Mouse (Mus musculus) heart, embryonic 12.5 days (tissue): ENCODE data around the gene Commd2. TPM values are rescaled to one million over a fixed set of nuclear protein-coding genes. Genes with fewer than 3 reads are reported as not detected.
A peak's percentile ranks its signal among the peaks of the same experiment; 100 is the strongest.

ENCODE experiments used
- ATAC-seq: fragments of 200-750 bp; cut with Nextera tagmentation; 2 replicates; pipeline ENCODE4 v1.8.0; 2017; ENCODE audit warnings: moderate TSS enrichment, moderate library complexity; ENCODE audit not compliant: insufficient number of reproducible peaks, low FRiP score
- H3K27ac ChIP-seq: fragments of 300-500 bp; sonication (generic); 2 replicates; pipeline ENCODE4 v1.5.1; 2016; ENCODE audit warnings: mild to moderate bottlenecking, moderate library complexity; ENCODE audit not compliant: poor library complexity, severe bottlenecking
- H3K27me3 ChIP-seq: fragments of 300-500 bp; sonication (generic); replicated peaks from 2 replicates; pipeline ENCODE4 v1.6.1; 2016; ENCODE audit warnings: mild to moderate bottlenecking, moderate library complexity
- H3K36me3 ChIP-seq: fragments of 300-500 bp; sonication (generic); 2 replicates; pipeline ENCODE4 v1.6.1; 2016; ENCODE audit warnings: mild to moderate bottlenecking, moderate library complexity
- H3K4me1 ChIP-seq: fragments of 300-500 bp; sonication (generic); replicated peaks from 2 replicates; pipeline ENCODE4 v1.6.1; 2016; ENCODE audit warnings: mild to moderate bottlenecking
- H3K4me2 ChIP-seq: fragments of 300-500 bp; sonication (generic); 2 replicates; pipeline ENCODE4 v1.6.1; 2016; ENCODE audit warnings: mild to moderate bottlenecking, moderate library complexity
- H3K4me3 ChIP-seq: fragments of 300-500 bp; sonication (generic); 2 replicates; pipeline ENCODE4 v1.5.1; 2016; ENCODE audit warnings: mild to moderate bottlenecking
- H3K9ac ChIP-seq: fragments of 300-500 bp; sonication (generic); 2 replicates; pipeline ENCODE4 v1.6.1; 2016; ENCODE audit warnings: mild to moderate bottlenecking, moderate library complexity
- H3K9me3 ChIP-seq: fragments of 300-500 bp; sonication (generic); replicated peaks from 2 replicates; pipeline ENCODE4 v1.6.1; 2016; ENCODE audit warnings: mild to moderate bottlenecking, moderate library complexity
- WGBS: fragments of 180-500 bp; shearing (Covaris S2); methylation state at CpG from one replicate; pipeline ENCODE4 v1.1.7; 2016; 5-methylcytosine and 5-hydroxymethylcytosine counted together
- polyA plus RNA-seq: library from polyadenylated mRNA; unstranded; fragments of >200 nt; fragmentation: Nextera tagmentation; extraction: Ambion mirVana; gene quantifications from 2 replicates; pipeline ENCODE4 v1.2.1, GENCODE M21; 2016

The Commd2 gene
- polyA plus RNA-seq, 1 experiment from 2014 or later, result 50.6 TPM

- no peak for ATAC-seq
- Histone ChIP-seq H3K4me2 (no peak overlapping the region), H3K27ac (no peak overlapping the region), H3K4me3 (no peak overlapping the region), H3K36me3 (no peaks in the 10 kb centered on the region), H3K27me3 (no peaks in the 10 kb centered on the region), H3K4me1 (no peaks in the 10 kb centered on the region), H3K9ac (no peak overlapping the region), H3K9me3 (no peaks in the 10 kb centered on the region)
- 24% methylated on average over 6 of the region's 6 CpGs for WGBS
These were observed 12.2 kb upstream of the Commd2 start for GRCm38 (mm10) chr3:57663731-57664130.

- Histone ChIP-seq H3K9me3 (no peaks in the 10 kb centered on the region), H3K4me2 (no peak overlapping the region), H3K4me3 (no peak overlapping the region), H3K27me3 (no peaks in the 10 kb centered on the region), H3K4me1 (no peaks in the 10 kb centered on the region), H3K9ac (no peak overlapping the region), H3K27ac (no peak overlapping the region), H3K36me3 (no peaks in the 10 kb centered on the region)
- WGBS, result 49% methylated on average over 6 of the region's 6 CpGs
- no peak for ATAC-seq
These were observed 7.1 kb upstream of the Commd2 start for GRCm38 (mm10) chr3:57658608-57659007.

- Histone ChIP-seq H3K27me3 (no peaks in the 10 kb centered on the region), H3K4me3 (no peak overlapping the region), H3K4me2 (no peak overlapping the region), H3K4me1 (peaks cover 6% of the 10 kb centered on the region), H3K27ac (no peak overlapping the region), H3K36me3 (peaks cover 8% of the 10 kb centered on the region; the same call in 1 of the 2 replicates), H3K9ac (no peak overlapping the region), H3K9me3 (no peaks in the 10 kb centered on the region)
- WGBS, result 72% methylated on average over 3 of the region's 3 CpGs
- ATAC-seq, result no peak
These were observed 2.1 kb upstream of the Commd2 start for GRCm38 (mm10) chr3:57653646-57654045.

GRCm38 (mm10) chr3:57652485-57652884, 970 bp upstream of the Commd2 start:
- 84% methylated on average over 3 of the region's 3 CpGs for WGBS
- peaks cover 8% of the 10 kb centered on the region; the same call in 1 of the 2 replicates for H3K36me3 ChIP-seq
- no peak overlapping the region for H3K4me2 ChIP-seq
- peaks cover 6% of the 10 kb centered on the region for H3K4me1 ChIP-seq
- H3K9ac ChIP-seq, result no peak overlapping the region
- H3K9me3 ChIP-seq, result no peaks in the 10 kb centered on the region
- no peaks in the 10 kb centered on the region for H3K27me3 ChIP-seq
- H3K4me3 ChIP-seq, result no peak overlapping the region
- no peak for ATAC-seq
- H3K27ac ChIP-seq, result no peak overlapping the region

- Histone ChIP-seq H3K4me1 (peaks cover 6% of the 10 kb centered on the region), H3K9ac (peak overlapping the region; percentile 83), H3K9me3 (no peaks in the 10 kb centered on the region), H3K4me2 (peak overlapping the region; percentile 87), H3K27me3 (no peaks in the 10 kb centered on the region), H3K36me3 (peaks cover 8% of the 10 kb centered on the region), H3K4me3 (peak overlapping the region; percentile 69), H3K27ac (no peak overlapping the region)
- no peak for ATAC-seq
- 78% methylated on average over 3 of the region's 3 CpGs for WGBS
These were observed 347 bp upstream of the Commd2 start for GRCm38 (mm10) chr3:57651865-57652259.

GRCm38 (mm10) chr3:57643191-57643590, 8.3 kb downstream of the Commd2 start:
- H3K4me2 ChIP-seq, result no peak overlapping the region
- ATAC-seq, result no peak
- 90% methylated on average over 6 of the region's 6 CpGs for WGBS
- no peaks in the 10 kb centered on the region for H3K27me3 ChIP-seq
- no peak overlapping the region for H3K27ac ChIP-seq
- H3K4me3 ChIP-seq, result no peak overlapping the region
- H3K36me3 ChIP-seq, result peaks cover 20% of the 10 kb centered on the region
- no peaks in the 10 kb centered on the region for H3K4me1 ChIP-seq
- H3K9ac ChIP-seq, result no peak overlapping the region
- H3K9me3 ChIP-seq, result no peaks in the 10 kb centered on the region

GRCm38 (mm10) chr3:57637596-57637995, 13.9 kb downstream of the Commd2 start:
- Histone ChIP-seq H3K9ac (no peak overlapping the region), H3K4me3 (no peak overlapping the region), H3K27ac (no peak overlapping the region), H3K27me3 (no peaks in the 10 kb centered on the region), H3K4me1 (no peaks in the 10 kb centered on the region), H3K9me3 (no peaks in the 10 kb centered on the region), H3K4me2 (no peak overlapping the region), H3K36me3 (no peaks in the 10 kb centered on the region)
- WGBS, result 59% methylated on average over 6 of the region's 6 CpGs
- no peak for ATAC-seq

- H3K4me1 ChIP-seq, result no peaks in the 10 kb centered on the region
- 63% methylated on average over 3 of the region's 3 CpGs for WGBS
- no peak overlapping the region for H3K4me3 ChIP-seq
- no peak overlapping the region for H3K4me2 ChIP-seq
- H3K9ac ChIP-seq, result no peak overlapping the region
- no peaks in the 10 kb centered on the region for H3K9me3 ChIP-seq
- H3K27me3 ChIP-seq, result no peaks in the 10 kb centered on the region
- no peak for ATAC-seq
- no peak overlapping the region for H3K27ac ChIP-seq
- no peaks in the 10 kb centered on the region for H3K36me3 ChIP-seq
These were observed 16.6 kb downstream of the Commd2 start for GRCm38 (mm10) chr3:57634763-57635487.

GRCm38 (mm10) chr3:57626954-57627513, 24.5 kb downstream of the Commd2 start:
- no peaks in the 10 kb centered on the region for H3K36me3 ChIP-seq
- ATAC-seq, result no peak
- H3K9me3 ChIP-seq, result no peaks in the 10 kb centered on the region
- no peaks in the 10 kb centered on the region for H3K27me3 ChIP-seq
- peaks cover 5% of the 10 kb centered on the region; the same call in 1 of the 2 replicates for H3K4me1 ChIP-seq
- no peak overlapping the region for H3K4me2 ChIP-seq
- H3K27ac ChIP-seq, result no peak overlapping the region
- H3K4me3 ChIP-seq, result no peak overlapping the region
- WGBS, result 71% methylated on average over 11 of the region's 11 CpGs
- H3K9ac ChIP-seq, result no peak overlapping the region

GRCm38 (mm10) chr3:57625275-57625997, 26.1 kb downstream of the Commd2 start:
- Histone ChIP-seq H3K4me3 (peak overlapping the region; percentile 38), H3K4me2 (peak overlapping the region; percentile 74), H3K27me3 (no peaks in the 10 kb centered on the region), H3K9me3 (no peaks in the 10 kb centered on the region), H3K27ac (no peak overlapping the region), H3K4me1 (peaks cover 5% of the 10 kb centered on the region; the same call in 1 of the 2 replicates), H3K9ac (peak overlapping the region; percentile 51; the same call in 1 of the 2 replicates), H3K36me3 (no peaks in the 10 kb centered on the region)
- WGBS, result 30% methylated on average over 21 of the region's 21 CpGs
- no peak for ATAC-seq

GRCm38 (mm10) chr3:57619718-57620117, 31.8 kb downstream of the Commd2 start:
- Histone ChIP-seq H3K9me3 (no peaks in the 10 kb centered on the region), H3K36me3 (no peaks in the 10 kb centered on the region), H3K4me2 (no peak overlapping the region), H3K27me3 (no peaks in the 10 kb centered on the region), H3K4me3 (no peak overlapping the region), H3K4me1 (no peaks in the 10 kb centered on the region), H3K27ac (no peak overlapping the region), H3K9ac (no peak overlapping the region)
- 71% methylated on average over 4 of the region's 4 CpGs for WGBS
- ATAC-seq, result no peak
